Mouse (Mus musculus) embryonic facial prominence, embryonic 14.5 days (tissue): ENCODE data around the gene Cd81. TPM values are rescaled to one million over a fixed set of nuclear protein-coding genes. Genes with fewer than 3 reads are reported as not detected.

ENCODE experiments used
- ATAC-seq: fragments of 200-750 bp; cut with Nextera tagmentation; 2 replicates; pipeline ENCODE4 v1.8.0; 2017; ENCODE audit warnings: low read depth, moderate number of reproducible peaks, moderate TSS enrichment
- DNase-seq: peaks from one replicate; pipeline ENCODE4 v3.0.0-alpha.2; 2015; ENCODE audit warnings: low spot score
- H3K27ac ChIP-seq: fragments of 300-500 bp; sonication (generic); replicated peaks from 2 replicates; pipeline ENCODE4 v1.5.1; 2014; ENCODE audit warnings: low read depth, mild to moderate bottlenecking, low read length, moderate library complexity
- H3K27me3 ChIP-seq: fragments of 300-500 bp; sonication (generic); replicated peaks from 2 replicates; pipeline ENCODE4 v1.6.1; 2014; ENCODE audit warnings: low read length; ENCODE audit not compliant: control insufficient read depth, insufficient read depth
- H3K36me3 ChIP-seq: fragments of 300-500 bp; sonication (generic); 2 replicates; pipeline ENCODE4 v1.6.1; 2014; ENCODE audit warnings: low read length, mixed read lengths; ENCODE audit not compliant: control insufficient read depth, insufficient read depth
- H3K4me1 ChIP-seq: fragments of 300-500 bp; sonication (generic); 2 replicates; pipeline ENCODE4 v1.6.1; 2014; ENCODE audit warnings: antibody characterized with exemption, low read length; ENCODE audit not compliant: control insufficient read depth, insufficient read depth
- H3K4me2 ChIP-seq: fragments of 300-500 bp; sonication (generic); 2 replicates; pipeline ENCODE4 v1.6.1; 2014; ENCODE audit warnings: low read depth, mild to moderate bottlenecking, low read length, moderate library complexity, mixed read lengths
- H3K4me3 ChIP-seq: fragments of 300-500 bp; sonication (generic); 2 replicates; pipeline ENCODE4 v1.5.1; 2014; ENCODE audit warnings: low read depth, mild to moderate bottlenecking, low read length
- H3K9ac ChIP-seq: fragments of 300-500 bp; sonication (generic); 2 replicates; pipeline ENCODE4 v1.6.1; 2014; ENCODE audit warnings: low read depth, mild to moderate bottlenecking, low read length, moderate library complexity, mixed read lengths
- H3K9me3 ChIP-seq: fragments of 300-500 bp; sonication (generic); 2 replicates; pipeline ENCODE4 v1.6.1; 2016; ENCODE audit warnings: low read length; ENCODE audit not compliant: control insufficient read depth
- WGBS: fragments of 180-500 bp; shearing (Covaris S2); extraction: QIAGEN DNeasy Blood & Tissue Kit; methylation state at CpG from one replicate; pipeline ENCODE4 v1.1.7; 2014; 5-methylcytosine and 5-hydroxymethylcytosine counted together
- polyA plus RNA-seq: library from polyadenylated mRNA; unstranded; fragments of >200 nt; fragmentation: Nextera tagmentation; extraction: Ambion mirVana; gene quantifications from 2 replicates; pipeline ENCODE4 v1.2.1, GENCODE M21; 2014

Cd81 gene
- polyA plus RNA-seq, 1 experiment from 2014 or later: 635 TPM

GRCm38 (mm10) chr7:143040561-143040960, 12.0 kb upstream of the Cd81 start:
- 92% methylated on average over 2 of the region's 3 CpGs for WGBS
- no peak for ATAC-seq
- no peak for DNase-seq

GRCm38 (mm10) chr7:143041138-143041822, 11.3 kb upstream of the Cd81 start:
- WGBS: 85% methylated on average over 3 of the region's 3 CpGs
- DNase-seq: no peak
- H3K27ac ChIP-seq: no peak overlapping the region

More at GRCm38 (mm10) chr7:143040561-143040960, 12.0 kb upstream of the Cd81 start:
- Histone ChIP-seq H3K27me3 (no peaks in the 10 kb centered on the region), H3K9ac (no peak overlapping the region), H3K27ac (no peak overlapping the region), H3K9me3 (0 out of 2 replicates have a peak, but pooled peaks cover 4% of the 10 kb centered on the region), H3K36me3 (no peaks in the 10 kb centered on the region), H3K4me2 (no peak overlapping the region), H3K4me3 (no peak overlapping the region), H3K4me1 (no peaks in the 10 kb centered on the region)

GRCm38 (mm10) chr7:143042089-143042488, 10.4 kb upstream of the Cd81 start:
- Histone ChIP-seq H3K27ac (peak overlapping the region; percentile 40), H3K27me3 (no peaks in the 10 kb centered on the region), H3K4me1 (no peaks in the 10 kb centered on the region), H3K36me3 (no peaks in the 10 kb centered on the region), H3K4me2 (no peak overlapping the region), H3K9ac (no peak overlapping the region), H3K9me3 (0 out of 2 replicates have a peak, but pooled peaks cover 4% of the 10 kb centered on the region), H3K4me3 (no peak overlapping the region)
- WGBS: 50% methylated on average over 3 of the region's 3 CpGs
- ATAC-seq (0 out of 2 replicates have a peak, but pooled peaks have one; percentile 30), DNase-seq (peak; percentile 56)

More at GRCm38 (mm10) chr7:143041138-143041822, 11.3 kb upstream of the Cd81 start:
- Histone ChIP-seq H3K4me2 (no peak overlapping the region), H3K27me3 (no peaks in the 10 kb centered on the region), H3K9me3 (0 out of 2 replicates have a peak, but pooled peaks cover 4% of the 10 kb centered on the region), H3K9ac (no peak overlapping the region), H3K36me3 (no peaks in the 10 kb centered on the region), H3K4me3 (no peak overlapping the region), H3K4me1 (no peaks in the 10 kb centered on the region)
- no peak for ATAC-seq

GRCm38 (mm10) chr7:143042897-143043300, 9.6 kb upstream of the Cd81 start:
- ATAC-seq: no peak
- Histone ChIP-seq H3K4me3 (no peak overlapping the region), H3K36me3 (no peaks in the 10 kb centered on the region), H3K4me2 (no peak overlapping the region), H3K4me1 (no peaks in the 10 kb centered on the region), H3K27me3 (no peaks in the 10 kb centered on the region), H3K9ac (no peak overlapping the region), H3K9me3 (0 out of 2 replicates have a peak, but pooled peaks cover 4% of the 10 kb centered on the region), H3K27ac (no peak overlapping the region)
- 77% methylated on average over 3 of the region's 3 CpGs for WGBS
- DNase-seq: no peak

- WGBS: 93% methylated on average over 2 of the region's 2 CpGs
- Histone ChIP-seq H3K36me3 (no peaks in the 10 kb centered on the region), H3K27me3 (no peaks in the 10 kb centered on the region), H3K4me2 (no peak overlapping the region), H3K9ac (no peak overlapping the region), H3K4me3 (no peak overlapping the region), H3K9me3 (0 out of 2 replicates have a peak, but pooled peaks cover 4% of the 10 kb centered on the region), H3K27ac (no peak overlapping the region), H3K4me1 (no peaks in the 10 kb centered on the region)
- no peak for ATAC-seq
- no peak for DNase-seq
Observed at GRCm38 (mm10) chr7:143044049-143044825, 8.3 kb upstream of the Cd81 start.

GRCm38 (mm10) chr7:143044826-143045206, 7.7 kb upstream of the Cd81 start:
- Histone ChIP-seq H3K4me2 (no peak overlapping the region), H3K27me3 (no peaks in the 10 kb centered on the region), H3K9ac (no peak overlapping the region), H3K36me3 (no peaks in the 10 kb centered on the region), H3K4me1 (no peaks in the 10 kb centered on the region), H3K4me3 (no peak overlapping the region), H3K27ac (no peak overlapping the region), H3K9me3 (0 out of 2 replicates have a peak, but pooled peaks cover 4% of the 10 kb centered on the region)
- DNase-seq (no peak), ATAC-seq (no peak)

GRCm38 (mm10) chr7:143046358-143046757, 6.2 kb upstream of the Cd81 start:
- Histone ChIP-seq H3K4me3 (no peak overlapping the region), H3K4me2 (no peak overlapping the region), H3K9ac (no peak overlapping the region), H3K27me3 (no peaks in the 10 kb centered on the region), H3K36me3 (no peaks in the 10 kb centered on the region), H3K27ac (no peak overlapping the region), H3K4me1 (no peaks in the 10 kb centered on the region), H3K9me3 (0 out of 2 replicates have a peak, but pooled peaks cover 4% of the 10 kb centered on the region)
- ATAC-seq (no peak), DNase-seq (no peak)
- 84% methylated on average over 7 of the region's 7 CpGs for WGBS

- no peaks in the 10 kb centered on the region for H3K27me3 ChIP-seq
- H3K9me3 ChIP-seq: 0 out of 2 replicates have a peak, but pooled peaks cover 4% of the 10 kb centered on the region
- DNase-seq: no peak
- peaks cover 11% of the 10 kb centered on the region for H3K4me1 ChIP-seq
- no peaks in the 10 kb centered on the region for H3K36me3 ChIP-seq
- no peak overlapping the region for H3K4me3 ChIP-seq
- 79% methylated on average over 3 of the region's 3 CpGs for WGBS
- no peak overlapping the region for H3K4me2 ChIP-seq
- no peak overlapping the region for H3K9ac ChIP-seq
- ATAC-seq: no peak
- H3K27ac ChIP-seq: no peak overlapping the region
Observed at GRCm38 (mm10) chr7:143049331-143049730, 3.2 kb upstream of the Cd81 start.
